Mouse (Mus musculus): ENCODE results near the gene Nxn.

- TF ChIP-seq TAL1 (IDR thresholded peaks at IDR 0.05; ENCODE audit: low read length) (no peak), GATA1 (IDR thresholded peaks at IDR 0.05; ENCODE audit: low read length) (no peak)
These were observed 188.5 kb downstream of the Nxn start for GRCm38 (mm10) chr11:76210228-76210985.
